Mouse (Mus musculus) ovary, adult 18-20 months (tissue): Measurements from ENCODE around the gene P2rx4.

ENCODE experiments used
- DNase-seq: peaks from one replicate; pipeline ENCODE4 v3.0.0; 2022; ENCODE audit warnings: low spot score, mixed read lengths

The P2rx4 gene

GRCm38 (mm10) chr5:122763271-122764031, 56.1 kb downstream of the P2rx4 start:
- no peak for DNase-seq

DNA sequence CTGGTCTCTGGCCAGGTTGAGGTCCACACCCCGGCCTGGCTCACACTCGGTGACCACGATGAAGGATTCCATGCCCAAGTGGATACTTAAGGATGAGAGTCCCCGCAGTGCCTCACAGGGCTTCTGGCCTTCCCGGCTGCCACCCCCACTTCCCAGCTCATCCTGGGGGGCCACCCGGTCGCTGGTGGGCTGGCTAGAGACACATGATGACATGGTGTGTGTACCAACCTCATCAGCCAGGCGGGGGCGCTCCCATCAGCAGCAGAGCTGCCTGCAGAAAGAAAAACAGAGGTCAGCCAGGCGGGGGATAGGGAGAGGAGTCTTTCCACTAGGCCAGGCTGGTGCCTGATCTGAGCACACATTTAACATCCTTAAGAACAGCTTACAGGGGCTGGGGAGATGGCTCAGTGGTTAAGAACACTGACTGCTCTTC, 56.7 kb downstream of the P2rx4 start:
- DNase-seq = no peak

DNA sequence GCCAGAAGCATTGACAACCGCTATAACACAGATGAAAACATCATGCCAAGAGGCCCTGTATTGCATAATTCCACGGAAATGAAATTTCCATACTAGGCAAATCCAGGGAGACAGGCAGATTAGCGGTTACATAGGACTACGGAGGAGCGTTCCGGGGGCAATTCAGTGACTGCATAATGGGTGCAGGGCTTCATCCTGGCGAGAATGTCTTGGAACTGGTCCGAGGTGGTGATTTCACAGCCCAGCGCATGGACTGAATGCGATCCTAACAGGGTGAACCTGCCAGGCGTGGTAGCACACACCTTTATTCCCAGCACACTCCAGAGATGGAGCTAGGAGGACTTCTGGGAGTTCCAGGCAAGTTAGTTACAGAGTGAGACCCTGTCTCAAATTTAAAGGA, 59.9 kb downstream of the P2rx4 start:
- DNase-seq = no peak

- DNase-seq = no peak
Observed at GRCm38 (mm10) chr5:122769101-122769568, 61.8 kb downstream of the P2rx4 start.

- peak; percentile 94 for DNase-seq
Observed at GRCm38 (mm10) chr5:122770304-122770703, 63.0 kb downstream of the P2rx4 start.

- DNase-seq = peak; percentile 70
Observed at GRCm38 (mm10) chr5:122770806-122771261, 63.5 kb downstream of the P2rx4 start.

DNA sequence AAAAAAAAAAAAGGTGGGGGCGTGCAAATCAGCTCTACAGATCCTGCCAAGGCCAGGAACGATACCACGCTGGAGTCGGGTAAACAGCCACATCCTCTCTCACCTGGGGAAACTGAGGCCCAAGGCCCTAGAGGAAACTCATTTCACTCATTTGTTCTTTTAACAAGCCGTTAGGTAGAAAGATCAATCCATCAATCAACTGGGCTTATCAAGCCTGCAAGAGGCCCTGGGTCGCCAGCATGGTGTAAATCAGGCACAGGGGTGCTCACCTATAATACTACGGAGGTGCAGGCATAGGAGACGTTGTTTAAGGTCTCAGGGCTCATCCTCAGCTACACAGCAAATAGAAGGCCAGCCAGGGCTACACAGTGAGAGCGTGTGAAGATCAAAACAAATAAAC, 64.1 kb downstream of the P2rx4 start:
- DNase-seq = no peak

- DNase-seq = no peak
Observed at GRCm38 (mm10) chr5:122773756-122774155, 66.4 kb downstream of the P2rx4 start.

- peak; percentile 68 for DNase-seq
Observed at GRCm38 (mm10) chr5:122774743-122775611, 67.6 kb downstream of the P2rx4 start.

- no peak for DNase-seq
Observed at GRCm38 (mm10) chr5:122775646-122776286, 68.4 kb downstream of the P2rx4 start.

GRCm38 (mm10) chr5:122777322-122777721, 70.0 kb downstream of the P2rx4 start:
- no peak for DNase-seq

DNA sequence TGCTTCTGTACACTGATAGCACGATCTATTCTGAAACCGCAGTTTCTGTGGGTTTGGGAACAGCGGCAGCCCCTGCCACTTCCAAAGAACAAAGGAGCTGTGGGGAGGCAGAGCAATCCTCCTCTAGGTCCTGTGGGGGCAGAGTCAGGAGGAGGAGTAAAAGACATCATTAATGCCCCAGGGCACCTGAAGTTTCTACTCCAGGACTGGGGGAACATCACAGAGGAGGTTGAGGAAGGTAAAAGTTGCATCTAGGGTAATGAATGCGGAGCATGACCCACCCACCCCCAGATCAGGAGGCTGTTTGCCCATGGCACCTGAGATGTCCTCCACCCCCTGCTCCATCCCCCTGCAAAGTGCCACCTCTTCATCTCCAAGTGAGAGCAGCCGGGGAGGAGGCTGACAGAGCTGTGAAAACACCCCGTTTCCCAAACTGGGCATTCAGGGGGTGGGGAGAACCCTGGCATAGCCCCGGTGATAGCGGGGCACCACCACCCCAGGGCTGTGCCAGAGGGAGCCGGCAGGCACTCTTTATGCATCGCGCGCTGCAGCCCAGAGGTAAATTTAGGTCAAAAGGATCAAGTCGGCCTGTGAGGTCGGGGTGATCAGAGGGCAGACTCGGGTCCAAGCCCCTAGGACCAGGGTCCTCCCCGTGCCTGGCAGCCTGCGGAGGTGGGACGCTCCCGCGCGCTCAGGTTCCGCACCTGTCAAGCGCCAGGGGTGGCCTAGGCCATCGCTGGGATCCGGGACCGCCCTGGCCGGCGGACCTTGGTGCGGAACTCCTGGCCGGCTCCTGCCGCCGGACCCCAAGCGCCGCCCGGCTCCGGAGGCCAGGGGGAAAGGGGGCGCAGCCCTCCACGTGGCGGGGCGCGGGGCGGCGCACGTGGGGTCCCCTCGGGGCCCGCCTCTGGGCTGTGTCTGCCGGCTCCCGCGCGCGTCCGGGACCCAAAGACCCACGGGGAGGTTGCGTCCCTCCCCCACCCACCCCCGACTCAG, 71.2 kb downstream of the P2rx4 start:
- no peak for DNase-seq
